22 mouse cellular contexts compared by ENCODE assay signal in genomic region chr4:101336811-101337210, GRCm38 (mm10).
DNase-seq lines count a peak whose midpoint lies in the region; TF ChIP-seq lines count a peak whose summit lies in the region.
"Had no signal": no experiment of that assay in that cellular context is flagged by ENCODE, and none has a peak within 500 bp of the region (broad histone marks: within the 10 kb centered on the region; RNA-seq: fewer than 3 reads in every experiment).

No protein-coding gene starts in this region.

- no peak overlapping the region for H3K4me3 ChIP-seq in kidney, adult 2 months (ENCODE audit: insufficient read depth, low read depth, low read length)
- H3K4me3 ChIP-seq: embryonic facial prominence, embryonic 13.5 days; hindbrain, embryonic 13.5 days; midbrain, embryonic 12.5 days; neural tube, embryonic 12.5 days had no signal

- 43% methylated on average over 4 of the region's 4 CpGs for WGBS in kidney, adult 2 months

- no peak overlapping the region for H3K27ac ChIP-seq in kidney, adult 2 months (ENCODE audit: insufficient read depth, low read depth, low read length)
- H3K27ac ChIP-seq: embryonic facial prominence, embryonic 13.5 days; hindbrain, embryonic 13.5 days; macrophage; midbrain, embryonic 12.5 days; neural tube, embryonic 12.5 days had no signal

- TF ChIP-seq POLR2A in kidney, adult 2 months (IDR thresholded peaks at IDR 0.05; ENCODE audit: low read depth, low read length) = no peak

- intact Hi-C loops in left cerebral cortex, postnatal 4 days (cut with DNase I) = no loop called here

- no peaks in the 10 kb centered on the region for H3K36me3 ChIP-seq in kidney, adult 2 months (ENCODE audit: control insufficient read depth, insufficient read depth, low read length)
- H3K36me3 ChIP-seq: embryonic facial prominence, embryonic 13.5 days; hindbrain, embryonic 13.5 days; midbrain, embryonic 12.5 days; neural tube, embryonic 12.5 days had no signal

- peak; percentile 49 for DNase-seq in adrenal gland, adult 2 months
- no peak for DNase-seq in adrenal gland, postnatal 4 days (ENCODE audit: low spot score in 2 of 2)
- peak; percentile 36 for DNase-seq in kidney, adult 2 months
- no peak for DNase-seq in kidney, adult 18-20 months
- peak; percentile 76 for DNase-seq in ovary, adult 18-20 months (ENCODE audit: low spot score)
- no peak for DNase-seq in ovary, postnatal 10 days (ENCODE audit: low spot score)
- DNase-seq in left cerebral cortex, postnatal 4 days = no peak
- DNase-seq: cerebellum, adult 11 months; cerebellum, postnatal 14 days; gastrocnemius, postnatal 14 days; heart, postnatal 10 days; kidney, postnatal 14 days; liver; lung, adult 18-20 months; right cerebral cortex, postnatal 14 days; thymus, postnatal 14 days had no signal

- peaks cover 5% of the 10 kb centered on the region; the same call in 1 of the 2 replicates for H3K4me1 ChIP-seq in kidney, adult 2 months (ENCODE audit: control insufficient read depth, insufficient read depth, low read length)
- H3K4me1 ChIP-seq: hindbrain, embryonic 13.5 days; midbrain, embryonic 12.5 days; neural tube, embryonic 12.5 days had no signal

- no peak for TF ChIP-seq CTCF in kidney, adult 2 months (conservative IDR thresholded peaks at IDR 0.05; ENCODE audit: insufficient read depth, insufficient read length, low read depth, low read length)

- H3K27me3 ChIP-seq in kidney, adult 2 months (replicated peaks; ENCODE audit: control insufficient read depth, insufficient read depth, low read length) = no peaks in the 10 kb centered on the region
- H3K27me3 ChIP-seq: embryonic facial prominence, embryonic 13.5 days; hindbrain, embryonic 13.5 days; midbrain, embryonic 12.5 days; neural tube, embryonic 12.5 days; Patski had no signal

Comparison
In these comparisons a context has a peak if more than half of its experiments do, and no peak if none do; other contexts are left out.
1. DNase-seq: peak in adrenal gland, adult 2 months (single experiment), kidney, adult 2 months (single experiment) and ovary, adult 18-20 months (single experiment); none in adrenal gland, postnatal 4 days (0 of 2), kidney, adult 18-20 months (single experiment), ovary, postnatal 10 days (single experiment) and left cerebral cortex, postnatal 4 days (single experiment).